Mouse (Mus musculus) stomach, postnatal 0 days (tissue): ENCODE results near the gene Il16. TPM values are rescaled to one million over a fixed set of nuclear protein-coding genes. Genes with fewer than 3 reads are reported as not detected.

Experiments used
- ATAC-seq: fragments of 200-750 bp; cut with Nextera tagmentation; 2 replicates; pipeline ENCODE4 v1.8.0; 2017; ENCODE audit not compliant: low FRiP score, low TSS enrichment
- DNase-seq: peaks from one replicate; pipeline ENCODE4 v3.0.0-alpha.2; 2016; ENCODE audit warnings: low spot score
- H3K27ac ChIP-seq: fragments of 300-500 bp; sonication (generic); replicated peaks from 2 replicates; pipeline ENCODE4 v1.5.1; 2014; ENCODE audit warnings: mild to moderate bottlenecking, control low read depth
- H3K27me3 ChIP-seq: fragments of 300-500 bp; sonication (generic); 2 replicates; pipeline ENCODE4 v1.6.1; 2014; ENCODE audit warnings: low read length; ENCODE audit not compliant: control insufficient read depth, insufficient read depth
- H3K36me3 ChIP-seq: fragments of 300-500 bp; sonication (generic); 2 replicates; pipeline ENCODE4 v1.6.1; 2014; ENCODE audit warnings: low read length, mixed read lengths; ENCODE audit not compliant: control insufficient read depth, insufficient read depth
- H3K4me1 ChIP-seq: fragments of 300-500 bp; sonication (generic); replicated peaks from 2 replicates; pipeline ENCODE4 v1.6.1; 2014; ENCODE audit warnings: antibody characterized with exemption; ENCODE audit not compliant: control insufficient read depth, insufficient read depth
- H3K4me2 ChIP-seq: fragments of 300-500 bp; sonication (generic); replicated peaks from 2 replicates; pipeline ENCODE4 v1.6.1; 2014; ENCODE audit warnings: low read depth, mild to moderate bottlenecking, control low read depth, moderate library complexity
- H3K4me3 ChIP-seq: fragments of 300-500 bp; sonication (generic); 2 replicates; pipeline ENCODE4 v1.5.1; 2014; ENCODE audit warnings: low read depth, low read length, control low read depth
- H3K9ac ChIP-seq: fragments of 300-500 bp; sonication (generic); 2 replicates; pipeline ENCODE4 v1.6.1; 2014; ENCODE audit warnings: mild to moderate bottlenecking, low read length, control low read depth, mixed read lengths
- H3K9me3 ChIP-seq: fragments of 300-500 bp; sonication (generic); 2 replicates; pipeline ENCODE4 v1.6.1; 2016; ENCODE audit warnings: low read length; ENCODE audit not compliant: control insufficient read depth
- CTCF ChIP-seq: IDR thresholded peaks from 2 replicates; pipeline ENCODE4 v1.5.1; 2016; ENCODE audit warnings: antibody characterized with exemption, low read depth, mild to moderate bottlenecking, moderate library complexity
- EP300 ChIP-seq: optimal IDR thresholded peaks from 2 replicates; pipeline ENCODE3; 2016; ENCODE audit warnings: antibody characterized with exemption
- WGBS: fragments of 180-500 bp; shearing (Covaris S2); extraction: QIAGEN DNeasy Blood & Tissue Kit; methylation state at CpG from one replicate; pipeline ENCODE4 v1.1.7; 2014; 5-methylcytosine and 5-hydroxymethylcytosine counted together
- polyA plus RNA-seq: library from polyadenylated mRNA; unstranded; fragments of >200 nt; fragmentation: Nextera tagmentation; extraction: Ambion mirVana; gene quantifications from 2 replicates; pipeline ENCODE4 v1.2.1, GENCODE M21; 2015

Il16 gene
- polyA plus RNA-seq, 1 experiment from 2014 or later = 2.8 TPM

DNA sequence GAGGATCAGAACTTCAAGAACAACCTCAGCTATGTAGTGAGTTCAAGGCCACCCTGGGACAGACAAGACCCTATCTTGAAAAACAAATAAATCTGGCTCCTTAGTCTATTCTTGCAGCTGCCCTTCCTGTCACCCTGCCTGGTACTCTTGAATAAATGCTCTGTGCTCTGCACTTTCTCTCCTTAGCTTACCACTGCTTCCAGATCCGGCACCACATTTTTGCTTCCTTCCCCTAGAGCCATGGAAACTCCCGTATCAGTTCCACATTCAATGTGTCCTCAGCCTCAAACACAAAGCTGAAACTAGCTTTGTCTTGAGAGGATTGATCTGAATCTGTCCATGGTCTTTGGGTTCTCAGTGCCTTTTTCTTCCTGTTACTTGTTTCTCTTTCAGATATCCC is 21.0 kb downstream of the Il16 start:
- Histone ChIP-seq H3K4me3 (no peak overlapping the region), H3K27ac (no peak overlapping the region), H3K4me1 (no peaks in the 10 kb centered on the region), H3K4me2 (no peak overlapping the region), H3K9ac (no peak overlapping the region), H3K36me3 (no peaks in the 10 kb centered on the region), H3K27me3 (no peaks in the 10 kb centered on the region), H3K9me3 (no peaks in the 10 kb centered on the region)
- WGBS = 51% methylated on average over 2 of the region's 2 CpGs
- DNase-seq (no peak), ATAC-seq (no peak)
- TF ChIP-seq EP300 (no peak), CTCF (no peak)

DNA sequence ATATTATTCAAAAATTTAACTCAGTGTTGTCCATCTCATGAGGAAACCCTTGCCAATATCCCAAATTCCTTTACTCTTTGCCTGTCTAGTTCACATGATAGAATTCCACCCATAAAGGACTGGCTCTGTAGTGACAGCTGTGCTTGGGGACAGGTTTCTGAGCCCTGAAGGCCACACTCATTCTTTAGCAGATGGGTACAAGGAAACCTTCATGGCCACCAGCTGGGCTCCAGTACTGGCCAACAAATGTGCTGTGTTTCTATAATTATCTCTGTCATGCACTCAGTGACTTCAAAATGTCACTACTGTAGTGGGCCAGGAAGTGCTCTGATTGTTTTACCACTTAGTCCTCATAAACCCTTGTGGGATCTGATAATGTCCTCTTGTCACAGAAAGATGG is 21.6 kb downstream of the Il16 start:
- no peak overlapping the region for H3K9ac ChIP-seq
- TF ChIP-seq CTCF = no peak
- no peak for TF ChIP-seq EP300
- ATAC-seq = no peak
- no peak overlapping the region for H3K27ac ChIP-seq
- H3K36me3 ChIP-seq = no peaks in the 10 kb centered on the region
- no peaks in the 10 kb centered on the region for H3K4me1 ChIP-seq
- H3K4me2 ChIP-seq = no peak overlapping the region
- no peak for DNase-seq
- no peaks in the 10 kb centered on the region for H3K9me3 ChIP-seq
- H3K27me3 ChIP-seq = no peaks in the 10 kb centered on the region
- H3K4me3 ChIP-seq = no peak overlapping the region

DNA sequence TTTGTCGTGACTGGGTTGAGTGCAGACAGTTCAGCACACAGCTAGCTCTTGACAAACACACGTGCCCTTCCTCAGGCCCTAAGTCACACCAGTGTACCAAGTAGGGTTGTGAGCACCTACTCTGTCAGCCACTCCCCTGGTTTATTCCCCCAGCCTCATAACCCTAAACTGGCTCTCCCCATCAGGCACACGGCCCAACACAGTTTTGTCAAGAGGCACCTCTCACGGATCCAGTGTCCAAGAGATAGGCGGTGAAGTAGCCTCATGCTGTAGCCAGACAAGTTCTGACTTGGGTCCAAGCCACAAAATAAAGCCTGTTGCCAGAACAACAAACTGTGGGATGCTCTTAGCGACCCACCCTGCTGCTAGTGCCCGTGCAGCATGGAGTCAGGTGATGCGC is 22.3 kb downstream of the Il16 start:
- DNase-seq (no peak), ATAC-seq (no peak)
- Histone ChIP-seq H3K4me2 (no peak overlapping the region), H3K27me3 (no peaks in the 10 kb centered on the region), H3K9ac (no peak overlapping the region), H3K27ac (no peak overlapping the region), H3K4me1 (no peaks in the 10 kb centered on the region), H3K4me3 (no peak overlapping the region), H3K36me3 (no peaks in the 10 kb centered on the region), H3K9me3 (no peaks in the 10 kb centered on the region)
- WGBS = 89% methylated on average over 8 of the region's 8 CpGs
- TF ChIP-seq EP300 = no peak
- TF ChIP-seq CTCF = no peak

DNA sequence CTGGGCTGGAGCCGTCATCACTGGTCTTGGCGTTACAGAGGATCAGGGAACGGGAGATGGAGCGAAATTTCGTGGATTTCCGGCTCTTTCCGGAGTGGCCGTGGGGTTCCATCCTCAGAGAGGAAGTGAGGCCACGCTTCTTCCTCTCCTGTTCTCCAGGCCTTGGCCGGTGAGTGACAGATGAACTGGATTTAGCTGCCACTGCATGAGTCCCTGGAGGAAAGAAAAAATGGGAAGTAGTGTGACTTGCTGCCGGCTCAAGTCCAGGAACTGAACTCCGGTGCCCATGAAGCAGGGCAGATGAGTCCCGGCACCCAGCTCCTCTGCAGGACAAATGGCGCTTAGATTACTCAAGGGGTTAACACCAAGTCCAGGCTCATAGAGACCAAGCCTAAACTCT is 23.0 kb downstream of the Il16 start:
- DNase-seq = no peak
- WGBS = 74% methylated on average over 14 of the region's 14 CpGs
- no peaks in the 10 kb centered on the region for H3K4me1 ChIP-seq
- H3K27ac ChIP-seq = no peak overlapping the region
- no peak overlapping the region for H3K9ac ChIP-seq
- no peak overlapping the region for H3K4me3 ChIP-seq
- no peaks in the 10 kb centered on the region for H3K27me3 ChIP-seq
- no peaks in the 10 kb centered on the region for H3K36me3 ChIP-seq
- TF ChIP-seq EP300 (no peak), CTCF (no peak)
- no peaks in the 10 kb centered on the region for H3K9me3 ChIP-seq
- no peak overlapping the region for H3K4me2 ChIP-seq
- ATAC-seq = no peak

DNA sequence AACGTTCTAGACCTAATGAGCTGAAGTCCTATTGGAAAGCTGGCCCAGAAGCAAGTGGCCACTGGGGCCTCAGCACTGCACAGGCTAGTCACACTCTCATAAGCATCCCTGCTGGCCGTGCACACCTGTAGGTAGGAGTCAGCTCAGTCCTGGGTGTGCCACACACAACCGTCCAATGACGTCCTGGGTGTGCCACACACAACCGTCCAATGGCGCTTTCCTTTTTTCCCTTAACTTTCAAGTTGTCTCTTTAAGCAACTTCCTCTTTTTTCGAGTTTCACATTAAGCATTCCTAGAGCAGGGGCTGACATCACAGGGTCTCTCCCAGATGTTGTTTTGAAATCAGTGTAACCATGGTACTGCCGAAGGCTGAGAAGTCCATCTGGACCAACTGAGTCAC is 25.3 kb downstream of the Il16 start:
- H3K27me3 ChIP-seq = no peaks in the 10 kb centered on the region
- WGBS = 73% methylated on average over 8 of the region's 8 CpGs
- no peaks in the 10 kb centered on the region for H3K9me3 ChIP-seq
- no peaks in the 10 kb centered on the region for H3K36me3 ChIP-seq
- no peak overlapping the region for H3K4me2 ChIP-seq
- no peak for TF ChIP-seq EP300
- H3K4me1 ChIP-seq = no peaks in the 10 kb centered on the region
- H3K27ac ChIP-seq = no peak overlapping the region
- H3K9ac ChIP-seq = no peak overlapping the region
- no peak overlapping the region for H3K4me3 ChIP-seq
- ATAC-seq (no peak), DNase-seq (no peak)

DNA sequence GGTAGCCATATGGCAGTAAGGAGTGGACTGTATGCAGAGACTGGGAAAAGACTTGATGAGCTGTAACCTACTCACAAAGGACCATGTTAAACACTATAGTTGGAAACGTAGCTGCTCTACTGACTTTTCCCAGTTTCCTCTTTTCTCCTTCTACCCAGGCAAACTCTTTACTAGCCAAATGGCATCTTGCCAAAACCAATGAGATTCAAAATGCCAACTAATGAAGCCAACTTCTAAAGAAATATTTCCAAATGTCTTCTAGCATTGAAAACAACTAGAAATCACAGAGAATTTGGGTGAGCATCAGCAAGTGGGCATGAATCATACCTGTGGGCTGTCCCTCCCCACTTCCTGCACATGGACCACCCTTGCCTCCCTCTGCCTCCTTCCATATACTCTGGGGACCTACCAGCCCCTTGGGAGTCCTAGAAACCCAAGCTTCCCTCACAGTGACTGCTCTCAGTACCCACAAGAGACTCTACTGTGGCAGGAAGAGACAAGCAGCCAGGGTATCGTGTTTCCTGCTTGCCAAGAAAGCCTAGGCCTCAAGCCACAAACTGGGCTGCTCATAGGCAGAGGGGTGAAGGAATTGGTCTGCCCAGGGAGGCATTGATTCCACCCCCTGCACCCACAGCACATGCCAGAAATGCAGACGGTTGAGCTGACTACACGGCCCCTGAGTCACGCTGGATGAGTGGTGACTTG is 28.4 kb downstream of the Il16 start:
- TF ChIP-seq CTCF = no peak
- no peak for TF ChIP-seq EP300
- no peaks in the 10 kb centered on the region for H3K27me3 ChIP-seq
- no peaks in the 10 kb centered on the region for H3K36me3 ChIP-seq
- no peak overlapping the region for H3K4me3 ChIP-seq
- H3K9me3 ChIP-seq = no peaks in the 10 kb centered on the region
- no peaks in the 10 kb centered on the region for H3K4me1 ChIP-seq
- DNase-seq (no peak), ATAC-seq (no peak)
- H3K27ac ChIP-seq = no peak overlapping the region
- no peak overlapping the region for H3K4me2 ChIP-seq
- 61% methylated on average over 5 of the region's 5 CpGs for WGBS
- no peak overlapping the region for H3K9ac ChIP-seq
